Mouse (Mus musculus): ENCODE measurements at regions not wholly inside any gene's neighbourhood (a gene's known extent, or its start where the extent isn't known, plus 50 kb on each side); places are given as distances from the start of the nearest gene placed in this dataset.

GRCm38 (mm10) chr16:93071726-93072125, 245.8 kb upstream of the Runx1 start:
- no peak for ATAC-seq (ENCODE audit: low FRiP score)
- no peaks in the 10 kb centered on the region for H3K9me3 ChIP-seq (replicated peaks)
- H3K4me2 ChIP-seq = no peak overlapping the region
- no peaks in the 10 kb centered on the region for H3K4me1 ChIP-seq
- no peaks in the 10 kb centered on the region for H3K36me3 ChIP-seq
- WGBS = 80% methylated on average over 6 of the region's 6 CpGs
- H3K9ac ChIP-seq (replicated peaks) = no peak overlapping the region
- no peak overlapping the region for H3K27ac ChIP-seq (replicated peaks)
- no peak overlapping the region for H3K4me3 ChIP-seq (replicated peaks)
- H3K27me3 ChIP-seq (replicated peaks) = no peaks in the 10 kb centered on the region

- WGBS = 82% methylated on average over 2 of the region's 2 CpGs
- Histone ChIP-seq H3K27me3 (replicated peaks) (no peaks in the 10 kb centered on the region), H3K4me2 (no peak overlapping the region), H3K4me3 (replicated peaks) (no peak overlapping the region), H3K36me3 (no peaks in the 10 kb centered on the region), H3K27ac (replicated peaks) (no peak overlapping the region), H3K4me1 (no peaks in the 10 kb centered on the region), H3K9ac (replicated peaks) (no peak overlapping the region), H3K9me3 (replicated peaks) (no peaks in the 10 kb centered on the region)
- no peak for ATAC-seq (ENCODE audit: low FRiP score)
Observed at GRCm38 (mm10) chr16:93066821-93067220, 240.9 kb upstream of the Runx1 start.

GRCm38 (mm10) chr16:93061475-93062179, 235.7 kb upstream of the Runx1 start:
- Histone ChIP-seq H3K4me1 (no peaks in the 10 kb centered on the region), H3K27me3 (replicated peaks) (no peaks in the 10 kb centered on the region), H3K36me3 (no peaks in the 10 kb centered on the region), H3K4me2 (no peak overlapping the region), H3K27ac (replicated peaks) (no peak overlapping the region), H3K9ac (replicated peaks) (no peak overlapping the region), H3K4me3 (replicated peaks) (no peak overlapping the region), H3K9me3 (replicated peaks) (no peaks in the 10 kb centered on the region)
- no peak for ATAC-seq (ENCODE audit: low FRiP score)
- 77% methylated on average over 4 of the region's 4 CpGs for WGBS

- H3K36me3 ChIP-seq = no peaks in the 10 kb centered on the region
Observed at GRCm38 (mm10) chr16:93056295-93056694, 230.3 kb upstream of the Runx1 start.

GRCm38 (mm10) chr16:93055545-93055944, 229.6 kb upstream of the Runx1 start:
- H3K27me3 ChIP-seq (replicated peaks) = no peaks in the 10 kb centered on the region
- no peak overlapping the region for H3K4me3 ChIP-seq (replicated peaks)
- no peaks in the 10 kb centered on the region for H3K36me3 ChIP-seq
- H3K9ac ChIP-seq (replicated peaks) = no peak overlapping the region
- no peak overlapping the region for H3K27ac ChIP-seq (replicated peaks)
- no peak for ATAC-seq (ENCODE audit: low FRiP score)
- no peaks in the 10 kb centered on the region for H3K4me1 ChIP-seq
- H3K4me2 ChIP-seq = no peak overlapping the region
- H3K9me3 ChIP-seq (replicated peaks) = no peaks in the 10 kb centered on the region
- 78% methylated on average over 4 of the region's 4 CpGs for WGBS

More at GRCm38 (mm10) chr16:93056295-93056694, 230.3 kb upstream of the Runx1 start:
- H3K9me3 ChIP-seq (replicated peaks) = no peaks in the 10 kb centered on the region
- ATAC-seq (ENCODE audit: low FRiP score) = no peak
- H3K9ac ChIP-seq (replicated peaks) = no peak overlapping the region
- H3K4me1 ChIP-seq = no peaks in the 10 kb centered on the region
- H3K27me3 ChIP-seq (replicated peaks) = no peaks in the 10 kb centered on the region
- H3K27ac ChIP-seq (replicated peaks) = no peak overlapping the region
- H3K4me2 ChIP-seq = no peak overlapping the region
- H3K4me3 ChIP-seq (replicated peaks) = no peak overlapping the region
- 38% methylated on average over 3 of the region's 3 CpGs for WGBS

- Histone ChIP-seq H3K36me3 (no peaks in the 10 kb centered on the region), H3K9me3 (replicated peaks) (no peaks in the 10 kb centered on the region), H3K9ac (replicated peaks) (no peak overlapping the region), H3K4me1 (no peaks in the 10 kb centered on the region), H3K4me3 (replicated peaks) (no peak overlapping the region), H3K4me2 (no peak overlapping the region), H3K27ac (replicated peaks) (no peak overlapping the region), H3K27me3 (replicated peaks) (no peaks in the 10 kb centered on the region)
- WGBS = 72% methylated on average over 6 of the region's 6 CpGs
- no peak for ATAC-seq (ENCODE audit: low FRiP score)
Observed at GRCm38 (mm10) chr16:93051233-93051632, 225.3 kb upstream of the Runx1 start.

GRCm38 (mm10) chr16:93048418-93048932, 222.5 kb upstream of the Runx1 start:
- 77% methylated on average over 9 of the region's 9 CpGs for WGBS
- Histone ChIP-seq H3K36me3 (no peaks in the 10 kb centered on the region), H3K9ac (replicated peaks) (no peak overlapping the region), H3K9me3 (replicated peaks) (no peaks in the 10 kb centered on the region), H3K4me2 (no peak overlapping the region), H3K4me1 (no peaks in the 10 kb centered on the region), H3K4me3 (replicated peaks) (no peak overlapping the region), H3K27ac (replicated peaks) (no peak overlapping the region), H3K27me3 (replicated peaks) (no peaks in the 10 kb centered on the region)
- ATAC-seq (ENCODE audit: low FRiP score) = no peak

GRCm38 (mm10) chr16:93047594-93047993, 221.6 kb upstream of the Runx1 start:
- Histone ChIP-seq H3K4me3 (replicated peaks) (no peak overlapping the region), H3K4me1 (0 out of 2 replicates have a peak, but pooled peaks cover 3% of the 10 kb centered on the region), H3K9ac (replicated peaks) (no peak overlapping the region), H3K9me3 (replicated peaks) (no peaks in the 10 kb centered on the region), H3K27me3 (replicated peaks) (no peaks in the 10 kb centered on the region), H3K4me2 (no peak overlapping the region), H3K36me3 (no peaks in the 10 kb centered on the region), H3K27ac (replicated peaks) (no peak overlapping the region)
- WGBS = 75% methylated on average over 1 of the region's 1 CpGs
- no peak for ATAC-seq (ENCODE audit: low FRiP score)

GRCm38 (mm10) chr16:93046221-93046620, 220.3 kb upstream of the Runx1 start:
- Histone ChIP-seq H3K36me3 (no peaks in the 10 kb centered on the region), H3K27me3 (replicated peaks) (no peaks in the 10 kb centered on the region), H3K4me3 (replicated peaks) (no peak overlapping the region), H3K27ac (replicated peaks) (no peak overlapping the region), H3K9me3 (replicated peaks) (no peaks in the 10 kb centered on the region), H3K9ac (replicated peaks) (no peak overlapping the region), H3K4me1 (peaks cover 3% of the 10 kb centered on the region; the same call in 1 of the 2 replicates), H3K4me2 (no peak overlapping the region)
- no peak for ATAC-seq (ENCODE audit: low FRiP score)
- WGBS = 88% methylated on average over 3 of the region's 3 CpGs

- no peak for ATAC-seq (ENCODE audit: low FRiP score)
- no peaks in the 10 kb centered on the region for H3K27me3 ChIP-seq (replicated peaks)
- no peak overlapping the region for H3K27ac ChIP-seq (replicated peaks)
- WGBS = 68% methylated on average over 9 of the region's 9 CpGs
- H3K36me3 ChIP-seq = no peaks in the 10 kb centered on the region
- no peak overlapping the region for H3K4me2 ChIP-seq
- no peaks in the 10 kb centered on the region for H3K9me3 ChIP-seq (replicated peaks)
- H3K4me1 ChIP-seq = peaks cover 3% of the 10 kb centered on the region; the same call in 1 of the 2 replicates
- H3K4me3 ChIP-seq (replicated peaks) = no peak overlapping the region
- H3K9ac ChIP-seq (replicated peaks) = no peak overlapping the region
Observed at GRCm38 (mm10) chr16:93043355-93043754, 217.4 kb upstream of the Runx1 start.

- no peak for ATAC-seq (ENCODE audit: low FRiP score)
- no peaks in the 10 kb centered on the region for H3K27me3 ChIP-seq (replicated peaks)
- no peak overlapping the region for H3K4me2 ChIP-seq
- 37% methylated on average over 6 of the region's 6 CpGs for WGBS
- H3K9me3 ChIP-seq (replicated peaks) = no peaks in the 10 kb centered on the region
- no peak overlapping the region for H3K27ac ChIP-seq (replicated peaks)
- H3K36me3 ChIP-seq = no peaks in the 10 kb centered on the region
- H3K9ac ChIP-seq (replicated peaks) = no peak overlapping the region
- H3K4me3 ChIP-seq (replicated peaks) = no peak overlapping the region
- H3K4me1 ChIP-seq = peaks cover 3% of the 10 kb centered on the region; the same call in 1 of the 2 replicates
Observed at GRCm38 (mm10) chr16:93042941-93043340, 217.0 kb upstream of the Runx1 start.

- ATAC-seq (ENCODE audit: low FRiP score) = no peak
- 79% methylated on average over 10 of the region's 10 CpGs for WGBS
Observed at GRCm38 (mm10) chr16:93042491-93042890, 216.5 kb upstream of the Runx1 start.

More at GRCm38 (mm10) chr16:93042491-93042890, 216.5 kb upstream of the Runx1 start:
- Histone ChIP-seq H3K27ac (replicated peaks) (no peak overlapping the region), H3K9me3 (replicated peaks) (no peaks in the 10 kb centered on the region), H3K9ac (replicated peaks) (no peak overlapping the region), H3K27me3 (replicated peaks) (no peaks in the 10 kb centered on the region), H3K4me3 (replicated peaks) (no peak overlapping the region), H3K4me2 (no peak overlapping the region), H3K4me1 (peaks cover 3% of the 10 kb centered on the region; the same call in 1 of the 2 replicates), H3K36me3 (no peaks in the 10 kb centered on the region)

Data from neural tube, embryonic 15.5 days (tissue).